Mouse (Mus musculus) lung, postnatal 4 days (tissue): ENCODE measurements around the gene Olfr1107.

Source experiments
- DNase-seq, 2 experiments: peaks; one replicate each; pipeline ENCODE4 v3.0.0; 2021

The Olfr1107 gene

DNA sequence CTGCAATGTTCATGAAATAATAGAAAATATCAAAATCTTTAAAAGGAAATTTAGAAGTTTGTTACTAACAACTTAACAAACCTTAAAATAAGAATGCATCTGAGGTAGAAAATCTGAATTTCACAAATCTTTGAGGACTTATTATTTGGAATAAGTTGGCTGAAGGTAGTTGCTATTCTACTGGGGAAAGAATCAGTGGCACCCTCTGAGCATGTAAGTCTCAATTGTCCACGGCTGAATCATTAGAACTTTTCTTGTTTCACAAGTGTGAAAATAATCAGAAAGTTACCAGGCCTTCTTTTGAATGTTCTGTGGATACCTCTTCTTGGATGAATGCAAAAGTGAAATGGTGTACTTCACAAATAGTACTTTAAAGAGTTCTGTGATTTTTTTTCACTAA, at the start of gene Olfr1107:
TSS of gene Olfr1107 (minus strand) at position 101 of the 400 bp plus-strand sequence.
- DNase-seq: no peak

GRCm38 (mm10) chr2:87114467-87114866, 38.9 kb upstream of the Olfr1107 start, which contains the start of gene Olfr259:
Gene Olfr259 (minus strand): TSS chr2:87114567.
- DNase-seq: no peak

DNA sequence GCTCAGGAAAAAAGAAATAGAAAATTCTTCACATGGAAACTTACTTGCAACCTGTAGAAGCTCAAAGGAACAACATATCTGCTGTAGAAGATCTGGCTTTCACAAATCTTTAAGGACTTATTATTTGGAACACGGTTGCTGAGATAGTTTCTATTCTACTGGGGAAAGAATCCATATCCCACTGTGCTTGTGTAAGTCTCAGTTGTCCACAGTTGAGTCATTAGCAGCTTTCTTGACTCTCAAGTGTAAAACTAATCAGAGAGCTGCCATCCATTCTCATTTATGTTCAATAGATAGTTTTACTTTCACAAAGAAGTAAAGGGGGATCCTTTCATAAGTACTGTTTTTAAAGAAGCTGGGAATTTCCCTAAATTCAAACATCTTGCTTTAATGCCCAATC, 20.3 kb upstream of the Olfr1107 start, which contains the start of gene Olfr1109:
TSS of gene Olfr1109 (minus strand) at position 101 of the 400 bp plus-strand sequence.
- no peak for DNase-seq

GRCm38 (mm10) chr2:87052173-87052572, 23.4 kb downstream of the Olfr1107 start, which contains the start of gene Olfr1106:
Gene Olfr1106 (minus strand): TSS chr2:87052273.
- DNase-seq: no peak

GRCm38 (mm10) chr2:87036431-87036830, 39.2 kb downstream of the Olfr1107 start, which contains the start of gene Olfr1105:
Gene Olfr1105 (minus strand): TSS chr2:87036531.
- no peak for DNase-seq

- no peak for DNase-seq
Measured at GRCm38 (mm10) chr2:87026980-87027379, 48.6 kb downstream of the Olfr1107 start, which contains the start of gene Olfr1104. Gene Olfr1104 (minus strand): TSS chr2:87027080.
